Mouse (Mus musculus) 3T3-L1 (cell line): Measurements from ENCODE around the gene Gm20388.

Source experiments
- DNase-seq: peaks from one replicate; pipeline ENCODE4 v3.0.0-alpha.2; 2015; ENCODE audit warnings: low read depth, low spot score

Gm20388 gene

GRCm38 (mm10) chr8:122638601-122639000 is 2728.0 kb downstream of the Gm20388 start:
- DNase-seq, result no peak

- DNase-seq, result peak; percentile 41
These were observed 2729.0 kb downstream of the Gm20388 start for GRCm38 (mm10) chr8:122639521-122640248.

- no peak for DNase-seq
These were observed 2730.2 kb downstream of the Gm20388 start for GRCm38 (mm10) chr8:122640825-122641224.

- DNase-seq, result no peak
These were observed 2730.8 kb downstream of the Gm20388 start for GRCm38 (mm10) chr8:122641406-122641805.

- peak; percentile 91 for DNase-seq
These were observed 2731.4 kb downstream of the Gm20388 start for GRCm38 (mm10) chr8:122642071-122642470.

- no peak for DNase-seq
These were observed 2733.7 kb downstream of the Gm20388 start for GRCm38 (mm10) chr8:122644175-122644954.

GRCm38 (mm10) chr8:122646337-122646736 is 2735.7 kb downstream of the Gm20388 start:
- no peak for DNase-seq

- no peak for DNase-seq
These were observed 2737.7 kb downstream of the Gm20388 start for GRCm38 (mm10) chr8:122648192-122648970.

GRCm38 (mm10) chr8:122651326-122651921 is 2740.8 kb downstream of the Gm20388 start:
- DNase-seq, result no peak

GRCm38 (mm10) chr8:122652643-122653042 is 2742.0 kb downstream of the Gm20388 start:
- no peak for DNase-seq

- DNase-seq, result peak; percentile 26
These were observed 2744.1 kb downstream of the Gm20388 start for GRCm38 (mm10) chr8:122654768-122655167.

GRCm38 (mm10) chr8:122656056-122656999 is 2745.7 kb downstream of the Gm20388 start:
- DNase-seq, result peak; percentile 38

GRCm38 (mm10) chr8:122658149-122658806 is 2747.6 kb downstream of the Gm20388 start:
- DNase-seq, result peak; percentile 65

- DNase-seq, result no peak
These were observed 2748.1 kb downstream of the Gm20388 start for GRCm38 (mm10) chr8:122658807-122659160.

GRCm38 (mm10) chr8:122660022-122660421 is 2749.4 kb downstream of the Gm20388 start:
- DNase-seq, result no peak

GRCm38 (mm10) chr8:122661138-122661537 is 2750.5 kb downstream of the Gm20388 start:
- DNase-seq, result peak; percentile 97

GRCm38 (mm10) chr8:122661894-122662293 is 2751.3 kb downstream of the Gm20388 start:
- DNase-seq, result no peak

GRCm38 (mm10) chr8:122663106-122663505 is 2752.5 kb downstream of the Gm20388 start:
- DNase-seq, result no peak

- DNase-seq, result no peak
These were observed 2753.0 kb downstream of the Gm20388 start for GRCm38 (mm10) chr8:122663670-122664069.

GRCm38 (mm10) chr8:122665221-122665620 is 2754.6 kb downstream of the Gm20388 start:
- no peak for DNase-seq
